Mouse (Mus musculus) lung, adult 2 months (tissue): ENCODE data around the gene 4930583I09Rik. TPM values are rescaled to one million over a fixed set of nuclear protein-coding genes. Genes with fewer than 3 reads are reported as not detected.

Source experiments
- DNase-seq: peaks from one replicate; pipeline ENCODE4 v3.0.0; 2022
- H3K4me1 ChIP-seq: fragments of 200-500 bp; 2 replicates; pipeline ENCODE4 v1.6.1; 2011; ENCODE audit warnings: low read length; ENCODE audit not compliant: control insufficient read depth, insufficient read depth
- H3K4me3 ChIP-seq: fragments of 200-500 bp; replicated peaks from 2 replicates; pipeline ENCODE3; 2011; ENCODE audit warnings: low read depth, mild to moderate bottlenecking, control low read depth, low read length; ENCODE audit errors: extremely low read depth
- CTCF ChIP-seq: fragments of 200-500 bp; IDR thresholded peaks from 2 replicates; pipeline ENCODE4 v1.5.1; 2011; ENCODE audit warnings: mild to moderate bottlenecking, low read length, control low read depth; ENCODE audit not compliant: insufficient read depth
- POLR2A ChIP-seq: fragments of 200-500 bp; IDR thresholded peaks from 2 replicates; pipeline ENCODE4 v1.6.1; 2011; ENCODE audit warnings: low read depth, mild to moderate bottlenecking, control low read depth, low read length, borderline replicate concordance; ENCODE audit errors: extremely low read depth
- WGBS: fragments of 180-500 bp; shearing (Covaris S2); methylation state at CpG from one replicate; pipeline ENCODE4 v1.1.7; 2018; 5-methylcytosine and 5-hydroxymethylcytosine counted together
- polyA plus RNA-seq: library from polyadenylated mRNA; depleted of rRNA; stranded (reverse); fragments of >200 nt; gene quantifications from 2 replicates; pipeline ENCODE4 v1.2.3, GENCODE M21; 2012; rRNA removed

Gene 4930583I09Rik
- polyA plus RNA-seq, 1 experiment: not detected

GRCm38 (mm10) chr17:64804375-64805124 lies 31.3 kb downstream of the 4930583I09Rik start:
- WGBS: 79% methylated on average over 13 of the region's 13 CpGs
- Histone ChIP-seq H3K4me3 (no peak overlapping the region), H3K4me1 (peaks cover 2% of the 10 kb centered on the region; the same call in 1 of the 2 replicates)
- no peak for DNase-seq
- TF ChIP-seq POLR2A: no peak
- no peak for TF ChIP-seq CTCF

GRCm38 (mm10) chr17:64802956-64803275 lies 33.0 kb downstream of the 4930583I09Rik start:
- no peak overlapping the region for H3K4me3 ChIP-seq
- 67% methylated on average over 7 of the region's 7 CpGs for WGBS
- peaks cover 2% of the 10 kb centered on the region; the same call in 1 of the 2 replicates for H3K4me1 ChIP-seq
- no peak for DNase-seq
- TF ChIP-seq CTCF (no peak), POLR2A (no peak)

GRCm38 (mm10) chr17:64802168-64802955 lies 33.5 kb downstream of the 4930583I09Rik start:
- TF ChIP-seq CTCF: no peak
- no peak for TF ChIP-seq POLR2A
- H3K4me1 ChIP-seq: peaks cover 2% of the 10 kb centered on the region; the same call in 1 of the 2 replicates
- H3K4me3 ChIP-seq: no peak overlapping the region
- DNase-seq: no peak
- WGBS: 30% methylated on average over 11 of the region's 11 CpGs

- TF ChIP-seq POLR2A (no peak), CTCF (no peak)
- 74% methylated on average over 5 of the region's 5 CpGs for WGBS
- H3K4me3 ChIP-seq: no peak overlapping the region
- no peaks in the 10 kb centered on the region for H3K4me1 ChIP-seq
- no peak for DNase-seq
Measured at GRCm38 (mm10) chr17:64792623-64793022, 43.2 kb downstream of the 4930583I09Rik start.

- TF ChIP-seq CTCF (no peak), POLR2A (no peak)
- H3K4me1 ChIP-seq: no peaks in the 10 kb centered on the region
- no peak for DNase-seq
- WGBS: 88% methylated on average over 3 of the region's 3 CpGs
- no peak overlapping the region for H3K4me3 ChIP-seq
Measured at GRCm38 (mm10) chr17:64792076-64792475, 43.8 kb downstream of the 4930583I09Rik start.

- Histone ChIP-seq H3K4me3 (no peak overlapping the region), H3K4me1 (no peaks in the 10 kb centered on the region)
- TF ChIP-seq POLR2A (no peak), CTCF (no peak)
- no peak for DNase-seq
- 44% methylated on average over 3 of the region's 3 CpGs for WGBS
Measured at GRCm38 (mm10) chr17:64789175-64789574, 46.7 kb downstream of the 4930583I09Rik start.

- no peaks in the 10 kb centered on the region for H3K4me1 ChIP-seq
- H3K4me3 ChIP-seq: no peak overlapping the region
- DNase-seq: no peak
- TF ChIP-seq POLR2A (no peak), CTCF (no peak)
- WGBS: 80% methylated on average over 13 of the region's 13 CpGs
Measured at GRCm38 (mm10) chr17:64788301-64788700, 47.6 kb downstream of the 4930583I09Rik start.

GRCm38 (mm10) chr17:64785961-64786360 lies 49.9 kb downstream of the 4930583I09Rik start:
- TF ChIP-seq POLR2A (no peak), CTCF (no peak)
- Histone ChIP-seq H3K4me1 (no peaks in the 10 kb centered on the region), H3K4me3 (no peak overlapping the region)
- DNase-seq: no peak
- WGBS: 24% methylated on average over 1 of the region's 1 CpGs

Other genes starting within 250 kb of the 4930583I09Rik start
- gene Man2a1, start 235.3 kb downstream of the 4930583I09Rik start, polyA plus RNA-seq: 15.3 and 16.9 TPM in 2 replicates